Mouse (Mus musculus) heart, postnatal 10 days (tissue): ENCODE measurements at regions not wholly inside any gene's neighbourhood (a gene's known extent, or its start where the extent isn't known, plus 50 kb on each side); places are given as distances from the start of the nearest gene placed in this dataset.

Source experiments
- DNase-seq, 2 experiments: peaks; one replicate each; pipeline ENCODE4 v3.0.0; 2021
- intact Hi-C: fragments of 180-260 bp; cut with DNase I; formaldehyde crosslinking; loops from one replicate; pipeline ENCODE4 v1.15.1; 2025

- intact Hi-C loops: no loop called here
- no peak for DNase-seq
Observed at GRCm38 (mm10) chr9:67165486-67165885, 116.3 kb upstream of the Tpm1 start.

GRCm38 (mm10) chr9:67163746-67164145, 114.5 kb upstream of the Tpm1 start:
- DNase-seq: peak; percentile 90
- intact Hi-C loops: loop anchor here (1.0 to 5.0 kb wide), 2 partner anchors 28 to 49 kb away; no protein-coding TSS in a partner anchor

- peak; percentile 68 to 80 for DNase-seq
- intact Hi-C loops: loop anchor here (5.0 kb wide), 1 partner anchor 51 kb away; no protein-coding TSS in a partner anchor
Observed at GRCm38 (mm10) chr9:67160785-67161455, 111.7 kb upstream of the Tpm1 start.

DNA sequence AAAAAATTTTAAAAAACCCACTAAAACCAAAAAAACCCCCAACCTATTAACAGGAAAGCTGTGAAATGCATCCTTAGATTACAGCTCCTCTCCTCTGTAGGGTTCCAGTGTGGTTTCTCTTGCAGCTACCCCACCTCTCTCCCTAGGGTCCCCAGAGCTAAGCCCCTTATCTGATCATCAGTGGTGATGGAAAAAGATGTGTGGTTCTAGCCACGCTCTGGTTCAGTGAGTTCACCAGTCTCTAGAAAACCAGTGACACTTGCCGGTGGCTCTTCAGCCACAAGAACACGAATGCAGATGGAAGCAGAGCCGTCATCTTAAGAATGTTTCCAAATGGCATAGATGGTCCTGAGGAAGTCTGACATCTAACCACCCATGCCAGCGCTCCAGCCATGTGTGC, 111.1 kb upstream of the Tpm1 start:
- DNase-seq: no peak
- intact Hi-C loops: loop anchor here (5.0 kb wide), 1 partner anchor 52 kb away; no protein-coding TSS in a partner anchor

GRCm38 (mm10) chr9:67156590-67157259, 107.5 kb upstream of the Tpm1 start:
- intact Hi-C loops: loop anchor here (2.0 kb wide), 1 partner anchor 112 kb away; no protein-coding TSS in a partner anchor

GRCm38 (mm10) chr9:67154062-67154461, 104.9 kb upstream of the Tpm1 start:
- intact Hi-C loops: no loop called here
- no peak for DNase-seq

More at GRCm38 (mm10) chr9:67156590-67157259, 107.5 kb upstream of the Tpm1 start:
- peak; percentile 75 to 77 for DNase-seq

DNA sequence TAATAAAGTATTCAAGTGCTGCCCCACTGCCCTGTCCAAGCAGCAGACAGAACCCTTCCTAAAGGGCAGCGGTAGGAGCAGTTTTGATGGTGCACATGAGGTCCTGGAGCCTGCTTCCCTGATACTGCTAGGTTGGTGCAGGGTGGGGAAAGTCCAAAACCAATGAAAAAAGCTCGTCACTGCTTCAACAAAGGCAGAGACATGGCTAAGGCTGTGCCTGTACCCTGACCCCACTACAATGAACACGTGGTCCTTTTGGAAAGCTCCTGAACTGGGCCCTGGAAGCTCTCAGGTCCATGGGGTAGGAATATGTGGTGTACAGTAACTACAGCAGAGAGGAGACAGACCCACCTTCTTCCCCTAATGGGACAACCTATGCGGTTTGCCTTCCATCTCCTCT, 104.1 kb upstream of the Tpm1 start:
- intact Hi-C loops: no loop called here

DNA sequence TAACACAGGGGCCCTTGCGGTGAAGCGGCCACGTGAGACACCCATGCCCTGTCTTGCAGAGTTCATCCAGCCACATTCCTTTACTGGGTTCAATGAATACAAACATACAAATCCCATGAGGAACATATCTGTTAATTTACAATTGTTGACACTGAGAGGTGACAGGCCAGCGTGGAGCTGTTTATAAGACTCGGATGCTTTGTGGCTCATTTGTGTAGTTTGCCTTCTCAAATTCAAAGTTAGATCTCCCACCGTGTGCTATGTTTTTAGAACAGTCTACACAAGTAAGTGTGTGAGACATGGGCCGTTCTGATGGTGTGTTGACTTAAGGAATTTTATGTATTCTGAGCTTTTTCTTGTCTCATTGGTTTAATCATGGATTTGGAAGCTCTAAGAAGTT, 98.5 kb upstream of the Tpm1 start:
- no peak for DNase-seq
- intact Hi-C loops: no loop called here

More for the DNA sequence above, 104.1 kb upstream of the Tpm1 start:
- DNase-seq: no peak

DNA sequence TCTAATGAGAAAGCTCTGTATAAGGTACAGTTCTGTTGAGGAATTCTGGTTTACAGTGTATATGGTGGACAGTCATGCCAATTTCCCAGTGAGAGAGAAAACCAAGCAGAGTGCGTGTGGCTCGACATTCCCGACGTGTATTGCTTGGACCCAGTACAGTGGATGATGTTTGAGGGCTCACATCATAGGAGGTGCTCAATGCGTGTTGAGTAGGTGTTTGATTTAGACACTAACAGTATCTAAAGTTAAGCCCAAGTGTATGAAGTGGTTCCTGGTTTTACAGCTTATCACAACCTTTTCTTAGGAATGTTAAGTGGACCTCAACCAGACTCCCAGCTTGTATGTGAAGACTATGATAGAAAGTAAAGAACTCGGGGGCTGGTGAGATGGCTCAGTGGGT, 96.2 kb upstream of the Tpm1 start:
- no peak for DNase-seq
- intact Hi-C loops: no loop called here

- no peak for DNase-seq
- intact Hi-C loops: loop anchor here (5.0 kb wide), 1 partner anchor 77 kb away; no protein-coding TSS in a partner anchor
Observed at GRCm38 (mm10) chr9:67144511-67144910, 95.3 kb upstream of the Tpm1 start.

DNA sequence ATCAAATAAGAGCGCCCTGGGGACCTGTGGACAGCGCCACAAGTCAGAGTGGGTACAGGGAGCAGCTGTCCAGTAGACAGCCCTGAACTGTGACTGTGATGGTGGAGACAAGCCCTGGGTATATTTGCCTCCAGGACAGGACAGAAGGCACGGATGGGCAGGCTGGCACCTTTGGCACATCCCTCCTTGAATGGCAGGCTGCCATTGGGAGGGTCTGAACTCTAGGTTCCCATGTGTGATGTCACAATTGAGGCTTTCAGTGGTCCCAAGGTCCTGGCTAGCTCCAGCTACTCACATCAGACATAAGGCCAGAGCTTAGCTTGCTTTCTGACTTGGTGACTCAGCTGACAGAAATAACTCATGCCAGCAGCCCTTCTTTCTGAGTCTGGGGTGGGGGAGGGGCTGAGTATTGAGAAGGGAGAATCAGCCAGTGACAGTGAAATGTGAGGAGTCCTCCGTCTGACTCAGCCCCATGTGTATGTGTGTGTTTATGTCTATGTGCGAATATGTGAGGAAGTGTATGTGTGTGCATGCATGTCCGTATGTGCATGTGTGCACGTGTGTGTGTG, 91.2 kb upstream of the Tpm1 start:
- peak; percentile 63 to 68 for DNase-seq
- intact Hi-C loops: loop anchor here (5.0 kb wide), 1 partner anchor 73 kb away; no protein-coding TSS in a partner anchor

DNA sequence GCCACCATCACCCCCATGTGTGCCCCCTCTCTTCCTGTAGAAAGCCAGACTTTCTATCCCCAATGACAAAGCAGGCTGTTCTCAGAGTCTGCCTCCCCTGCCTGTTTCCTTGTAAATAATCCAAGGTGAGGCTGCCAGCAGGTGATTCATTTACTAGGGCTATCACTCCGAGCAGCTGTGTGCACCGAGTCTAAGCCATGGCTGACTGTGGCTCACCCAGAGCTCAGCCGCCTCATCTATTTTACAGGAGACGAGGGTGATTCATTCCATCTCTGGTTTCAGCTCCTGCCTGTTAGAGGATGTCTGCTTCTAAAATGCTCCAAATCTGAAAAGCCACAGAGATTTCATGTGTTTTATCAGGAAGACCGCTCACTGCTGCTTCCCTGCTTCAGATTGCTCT, 88.5 kb upstream of the Tpm1 start:
- no peak for DNase-seq
- intact Hi-C loops: no loop called here

GRCm38 (mm10) chr9:67137141-67137540, 87.9 kb upstream of the Tpm1 start:
- intact Hi-C loops: no loop called here
- no peak for DNase-seq

- intact Hi-C loops: no loop called here
- DNase-seq: no peak
Observed at GRCm38 (mm10) chr9:67136166-67136565, 87.0 kb upstream of the Tpm1 start.

GRCm38 (mm10) chr9:67134378-67134777, 85.2 kb upstream of the Tpm1 start:
- no peak for DNase-seq

DNA sequence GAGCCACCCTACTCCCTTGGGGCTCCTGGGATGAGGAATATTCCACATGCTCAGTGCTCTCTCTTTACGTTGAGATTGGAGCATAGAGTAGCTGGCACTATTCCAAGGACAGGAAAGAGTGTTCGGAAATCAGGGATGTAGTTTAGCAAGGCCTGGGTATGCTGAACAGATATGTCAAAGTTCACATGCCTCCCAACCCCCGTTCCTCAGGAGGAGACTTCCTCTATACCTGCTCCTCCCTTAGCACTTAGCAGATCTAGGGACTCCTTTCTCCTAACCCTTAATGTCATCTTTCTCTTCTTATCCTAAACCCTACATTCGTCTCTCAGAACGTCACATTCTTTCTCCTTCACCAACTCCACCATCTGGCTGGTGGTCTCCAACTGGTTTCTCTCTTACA, 83.2 kb upstream of the Tpm1 start:
- DNase-seq: no peak
- intact Hi-C loops: no loop called here

More at GRCm38 (mm10) chr9:67134378-67134777, 85.2 kb upstream of the Tpm1 start:
- intact Hi-C loops: no loop called here

GRCm38 (mm10) chr9:67130730-67131440, 81.7 kb upstream of the Tpm1 start:
- intact Hi-C loops: no loop called here
- DNase-seq: peak; percentile 16 to 34

DNA sequence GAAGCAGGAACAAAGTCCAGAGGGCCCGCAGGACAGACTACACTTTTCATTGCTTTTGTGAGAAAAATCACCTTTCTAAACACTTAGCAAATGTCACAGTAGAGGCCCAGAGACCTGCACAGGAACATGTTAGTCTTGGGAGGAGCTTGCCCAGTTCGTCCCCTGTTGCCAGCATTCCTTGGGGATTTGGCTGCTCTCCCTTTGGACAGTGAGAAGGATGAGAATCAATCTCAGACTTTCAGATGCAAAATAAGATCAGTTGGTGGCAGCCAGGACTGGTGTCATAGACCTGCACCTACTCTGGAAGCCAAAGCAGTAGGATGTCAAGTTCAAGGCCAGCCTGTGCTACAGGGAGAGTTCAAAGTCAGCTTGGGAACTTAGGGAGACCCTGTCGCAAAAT, 80.7 kb upstream of the Tpm1 start:
- DNase-seq: no peak
- intact Hi-C loops: no loop called here

GRCm38 (mm10) chr9:67129095-67129494, 79.9 kb upstream of the Tpm1 start:
- intact Hi-C loops: no loop called here
- DNase-seq: no peak

DNA sequence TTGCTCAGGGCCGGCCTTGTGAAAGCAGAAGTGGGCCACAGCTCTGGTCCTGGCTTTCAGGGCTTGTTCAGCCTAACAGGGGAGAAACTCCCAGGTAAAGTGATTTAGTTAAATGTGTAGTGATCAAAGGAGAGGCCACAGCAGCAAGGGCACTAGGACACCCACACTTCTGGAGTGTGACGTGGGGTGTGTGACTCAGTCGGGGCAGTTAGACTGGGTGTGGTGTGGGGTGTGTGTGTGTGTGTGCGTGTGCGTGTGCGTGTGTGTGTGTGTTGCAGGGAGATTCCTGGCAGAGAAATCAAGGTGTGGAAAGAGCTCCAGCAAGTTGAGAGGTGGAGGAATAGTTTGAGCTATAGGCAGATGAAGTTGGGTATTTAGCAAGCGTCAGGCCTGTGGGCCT, 72.5 kb upstream of the Tpm1 start:
- no peak for DNase-seq

More for the DNA sequence above, 72.5 kb upstream of the Tpm1 start:
- intact Hi-C loops: no loop called here
